Mouse (Mus musculus): ENCODE measurements around the gene Tnip1.
"Not testable (repeated sequence)": the region's sequence is repeated elsewhere in the genome, so short reads cannot be mapped to it uniquely, and the experiment has no call there.

Gene Tnip1

DNA sequence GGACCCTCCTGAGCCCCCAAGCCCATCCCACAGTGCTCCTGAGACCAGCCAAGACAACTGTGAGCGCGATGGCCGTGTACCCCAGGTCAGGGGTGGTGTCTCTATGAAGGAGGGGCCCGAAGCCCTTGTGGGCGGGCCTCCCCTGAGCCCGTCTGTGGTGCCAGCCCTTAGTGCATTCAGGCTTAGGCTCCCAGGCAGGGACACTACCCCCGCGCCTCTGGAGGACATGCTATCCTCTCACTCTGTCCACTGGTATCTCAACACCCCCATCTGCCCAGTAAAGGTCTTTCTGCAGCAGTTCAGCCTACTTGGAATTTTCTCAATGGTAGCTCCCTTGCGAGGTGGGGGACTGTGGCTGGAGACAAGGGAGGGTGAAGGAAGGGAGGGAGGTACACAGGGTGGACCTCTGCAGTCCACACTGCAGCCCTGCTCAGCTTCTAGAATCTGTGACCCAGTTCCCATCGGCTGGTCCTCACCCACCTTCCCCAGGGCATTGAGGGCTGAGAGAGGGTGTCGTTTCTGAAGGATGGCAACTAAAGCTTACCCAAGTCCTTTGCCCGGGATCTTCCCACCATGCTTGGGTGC is 52.5 kb downstream of the Tnip1 start:
- no peak for DNase-seq (ENCODE audit: low spot score in 2 of 2)

DNA sequence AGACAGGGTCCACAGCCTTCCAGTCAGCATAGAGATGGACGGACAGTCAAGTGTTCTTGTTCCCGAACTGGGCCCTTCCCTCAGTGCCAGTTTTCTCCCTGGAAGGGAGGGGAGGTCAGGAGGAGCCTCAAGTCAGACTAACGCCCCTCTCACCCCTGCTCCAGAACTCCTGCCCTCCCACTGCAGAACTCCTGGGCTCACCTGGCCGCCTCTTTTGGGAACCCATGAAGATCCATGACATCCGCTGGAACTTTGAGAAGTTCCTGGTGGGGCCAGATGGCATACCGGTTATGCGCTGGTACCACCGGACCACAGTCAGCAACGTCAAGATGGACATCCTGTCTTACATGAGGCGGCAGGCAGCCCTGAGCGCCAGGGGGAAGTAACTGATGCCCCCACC is 53.4 kb downstream of the Tnip1 start:
- no peak for DNase-seq (ENCODE audit: low spot score in 2 of 2)

DNA sequence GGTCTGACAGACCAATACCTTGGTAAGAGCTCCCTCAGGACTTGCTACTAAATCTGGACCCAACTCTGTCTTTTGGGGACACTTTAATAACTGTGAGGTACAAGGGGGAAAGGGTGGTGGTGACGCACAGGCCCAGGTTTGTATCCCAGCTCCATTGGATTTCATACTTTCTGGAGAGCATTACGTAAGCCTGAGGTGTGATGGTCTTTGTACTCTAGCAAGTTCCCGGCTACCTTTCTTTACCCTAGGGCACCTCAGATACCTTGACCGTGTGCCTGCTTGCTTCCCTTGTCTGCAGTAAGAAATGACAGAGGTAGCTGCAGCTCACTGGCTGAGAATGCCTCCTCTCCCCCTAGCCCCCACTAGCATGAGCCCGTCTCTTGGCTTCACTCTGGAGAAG is 55.5 kb downstream of the Tnip1 start:
- DNase-seq (ENCODE audit: low spot score in 2 of 2) = no peak

DNA sequence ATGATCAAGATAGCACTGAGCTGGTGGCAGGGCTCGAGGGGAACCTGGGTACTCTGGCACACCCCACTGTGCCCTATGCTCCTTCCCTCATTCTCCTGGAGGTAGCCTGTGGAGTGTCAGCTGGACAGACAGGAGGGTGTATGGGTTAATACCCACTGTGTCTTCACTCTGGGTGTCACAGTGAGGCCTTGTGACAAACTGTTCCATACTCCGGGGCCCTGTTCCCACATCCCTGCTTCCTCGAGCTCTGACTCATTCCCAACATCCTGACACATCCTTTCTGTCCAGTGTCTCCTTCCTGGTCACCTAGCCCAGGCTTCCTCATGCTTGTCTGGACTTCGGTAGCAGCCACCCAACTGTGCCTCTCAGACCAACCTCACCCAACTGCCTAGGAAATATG is 56.3 kb downstream of the Tnip1 start:
- DNase-seq (ENCODE audit: low spot score in 2 of 2) = no peak

DNA sequence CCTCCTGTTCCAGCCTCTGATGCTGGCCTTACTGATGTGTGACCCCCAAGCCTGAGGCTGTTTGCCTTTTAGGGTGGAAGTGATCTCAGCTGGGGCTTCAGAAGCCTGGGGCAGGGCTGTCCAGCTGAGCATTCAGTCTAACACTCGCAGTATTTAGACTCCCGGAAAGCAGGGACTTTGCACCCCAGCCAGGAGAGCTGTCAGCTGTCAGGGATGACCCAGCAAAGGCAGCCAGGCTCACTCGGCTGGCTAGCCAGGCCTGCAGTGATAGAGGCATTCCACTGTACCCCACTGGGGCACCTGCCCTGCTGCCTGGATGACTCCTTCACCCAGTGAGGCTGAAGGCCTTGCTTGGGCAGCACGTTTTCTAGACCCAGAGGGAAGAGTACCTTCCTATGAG is 56.8 kb downstream of the Tnip1 start:
- DNase-seq (ENCODE audit: low spot score in 2 of 2) = no peak

DNA sequence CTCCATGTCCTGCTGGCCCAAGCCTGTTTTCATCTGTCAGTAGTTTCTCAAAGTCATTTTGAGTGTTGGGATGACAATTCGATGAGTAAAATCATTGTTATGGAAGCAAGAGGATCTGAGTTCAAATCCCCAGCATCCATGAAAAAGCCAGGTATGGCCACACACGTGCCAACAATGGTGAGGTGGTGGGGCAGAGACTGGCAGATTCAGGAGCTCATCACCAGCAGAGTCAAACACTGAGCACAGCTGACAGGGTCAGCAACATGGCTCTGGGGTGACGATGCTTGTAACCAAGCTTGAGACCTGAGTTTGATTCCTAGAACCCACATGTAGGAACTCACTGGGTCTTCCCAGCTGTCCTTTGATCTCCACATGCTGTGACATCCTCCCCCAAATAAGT is 57.6 kb downstream of the Tnip1 start:
- no peak for DNase-seq (ENCODE audit: low spot score in 2 of 2)

DNA sequence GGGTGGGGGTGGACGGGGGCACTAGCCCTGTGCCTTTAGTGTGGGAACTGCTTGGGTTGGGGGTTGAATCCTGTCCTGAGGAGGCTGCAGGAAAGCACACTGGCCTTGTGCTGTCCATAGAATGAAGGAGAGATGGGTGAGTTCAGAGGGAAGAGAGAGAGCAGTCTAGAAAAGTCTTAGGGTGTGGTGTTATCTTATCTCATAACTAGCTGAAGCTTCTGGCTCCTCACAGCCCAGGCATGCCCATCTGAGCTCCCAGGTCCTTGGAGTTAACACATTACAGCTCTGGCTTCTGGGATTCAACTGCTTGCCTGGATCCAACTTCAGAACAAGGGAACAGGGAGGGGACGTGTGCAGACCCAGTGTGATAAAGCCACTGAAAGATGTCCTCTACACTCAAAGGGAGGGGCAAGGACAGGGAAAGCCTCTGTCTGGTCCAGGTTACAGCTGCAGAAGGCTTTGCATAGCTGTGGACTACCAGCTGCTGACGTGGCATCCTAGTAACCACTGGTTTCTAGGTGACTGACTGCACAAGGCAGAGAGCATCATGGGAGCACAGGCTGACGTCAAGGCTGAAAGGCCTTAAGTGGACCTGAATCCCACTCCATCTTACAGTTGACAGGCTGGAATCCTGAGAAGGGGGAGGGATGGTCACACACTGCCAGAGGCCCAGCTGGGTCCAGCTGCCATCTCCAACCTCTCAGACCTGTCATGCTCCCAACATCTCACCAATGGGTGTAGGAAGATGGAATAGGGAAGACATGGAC is 58.6 kb downstream of the Tnip1 start:
- no peak for DNase-seq (ENCODE audit: low spot score in 2 of 2)

DNA sequence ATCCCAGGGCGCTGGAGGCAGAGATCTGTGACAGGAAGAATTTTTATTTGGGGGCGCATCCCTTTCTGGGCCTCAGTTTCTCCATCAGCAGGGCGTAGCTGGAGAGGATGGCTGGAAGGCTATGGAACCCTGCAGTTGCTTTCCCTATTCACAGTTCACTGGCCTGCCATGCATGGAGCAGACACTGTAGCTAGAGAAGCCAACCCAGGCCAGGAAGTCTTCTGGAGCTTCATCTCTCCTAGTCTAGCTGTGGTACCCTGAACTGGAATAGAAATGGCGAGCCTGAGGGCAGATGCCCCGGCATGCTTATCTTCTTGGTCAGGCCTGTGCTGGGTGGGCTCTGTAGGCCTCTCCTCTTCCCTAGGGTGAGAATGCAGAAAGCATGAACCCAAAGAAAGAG is 59.4 kb downstream of the Tnip1 start:
- no peak for DNase-seq (ENCODE audit: low spot score in 2 of 2)

DNA sequence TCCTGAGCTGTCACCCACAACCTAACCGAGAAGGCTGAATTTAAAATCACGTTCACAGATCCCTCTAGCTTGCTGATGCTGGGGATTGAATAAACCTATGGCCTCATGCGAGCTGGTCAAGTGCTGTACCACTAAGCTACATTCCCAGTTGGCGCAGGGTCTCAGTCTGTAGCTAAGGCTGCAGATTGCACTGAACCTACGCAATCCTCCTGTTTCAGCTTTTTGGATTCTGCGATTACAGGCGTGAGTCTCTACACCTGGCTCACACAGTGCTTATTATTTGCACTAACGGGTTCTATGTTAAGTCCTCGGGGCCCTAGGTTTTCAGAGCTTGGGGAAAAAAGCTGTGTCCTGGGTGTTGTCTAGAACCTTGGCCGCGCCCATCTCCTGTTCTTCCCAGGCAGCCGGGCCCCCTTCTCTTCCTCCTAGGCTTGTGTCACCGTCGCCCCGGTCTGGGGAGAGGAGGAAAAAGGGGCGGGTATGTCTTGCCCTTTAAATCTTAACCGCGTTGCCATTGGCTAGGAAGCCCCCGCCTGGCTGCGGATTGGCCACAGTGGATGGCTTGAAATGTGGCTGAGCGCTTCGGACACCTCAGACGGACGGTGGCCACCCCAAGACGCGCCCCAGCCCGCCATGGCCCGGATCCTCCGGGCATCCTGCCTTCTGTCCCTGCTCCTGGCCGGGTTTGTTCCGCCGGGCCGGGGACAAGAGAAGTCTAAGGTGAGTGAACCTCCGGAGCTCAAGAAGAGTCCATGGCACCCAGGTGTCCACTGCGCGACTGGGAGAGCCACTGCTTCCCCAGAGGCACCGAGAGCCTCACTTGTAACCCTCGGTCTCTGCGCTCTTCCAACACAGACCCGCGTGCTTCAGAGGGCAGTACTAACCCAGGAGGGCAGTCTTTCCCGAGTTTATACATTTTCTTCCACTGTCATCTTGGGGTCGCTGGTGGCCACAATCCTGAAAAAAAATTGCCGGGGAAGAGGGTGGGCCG is 60.1 kb downstream of the Tnip1 start, which contains the start of gene Gpx3:
TSS of gene Gpx3 (plus strand) at position 121 of the 991 bp plus-strand sequence.
- peak; percentile 37 to 46 for DNase-seq (ENCODE audit: low spot score in 2 of 2)

DNA sequence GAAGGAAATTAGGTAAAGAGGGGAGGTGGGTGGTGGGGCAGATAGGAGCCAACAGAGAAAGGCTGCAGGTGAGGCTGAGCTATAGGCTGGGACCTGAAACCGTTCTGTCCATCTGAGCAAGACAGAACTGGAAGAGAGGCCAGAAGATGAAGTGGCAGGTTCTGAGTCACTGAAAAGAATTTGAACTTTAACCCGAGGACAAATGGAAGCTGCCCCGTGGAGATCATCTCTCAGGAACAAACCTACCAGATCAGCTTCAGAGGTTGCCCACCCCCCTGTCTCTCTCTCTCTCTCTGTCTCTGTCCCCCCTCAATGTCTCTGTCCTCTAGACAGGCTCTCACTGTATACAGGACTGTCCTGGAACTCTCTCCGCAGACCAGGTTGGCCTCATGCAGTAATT is 63.1 kb downstream of the Tnip1 start:
- DNase-seq (ENCODE audit: low spot score in 2 of 2) = no peak

DNA sequence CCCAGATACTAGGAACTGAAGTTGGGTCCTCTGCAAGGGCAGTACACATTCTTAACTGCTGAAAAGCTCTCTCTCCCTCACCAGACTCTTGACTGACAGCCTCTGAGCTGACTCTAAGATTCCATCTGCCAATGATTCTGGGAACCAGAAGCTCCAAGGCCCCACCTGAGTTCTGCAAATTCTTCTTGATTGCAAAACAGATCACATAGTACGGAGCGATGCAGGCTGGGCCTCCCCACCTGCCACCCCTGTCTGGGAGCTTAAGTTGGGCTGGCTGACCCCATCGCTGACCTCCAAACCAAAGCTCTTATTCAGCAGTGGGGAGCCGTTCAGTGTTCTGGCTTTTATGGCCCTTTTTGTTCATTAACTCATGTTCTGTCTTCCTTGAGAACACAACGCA is 65.2 kb downstream of the Tnip1 start:
- DNase-seq (ENCODE audit: low spot score in 2 of 2) = no peak

DNA sequence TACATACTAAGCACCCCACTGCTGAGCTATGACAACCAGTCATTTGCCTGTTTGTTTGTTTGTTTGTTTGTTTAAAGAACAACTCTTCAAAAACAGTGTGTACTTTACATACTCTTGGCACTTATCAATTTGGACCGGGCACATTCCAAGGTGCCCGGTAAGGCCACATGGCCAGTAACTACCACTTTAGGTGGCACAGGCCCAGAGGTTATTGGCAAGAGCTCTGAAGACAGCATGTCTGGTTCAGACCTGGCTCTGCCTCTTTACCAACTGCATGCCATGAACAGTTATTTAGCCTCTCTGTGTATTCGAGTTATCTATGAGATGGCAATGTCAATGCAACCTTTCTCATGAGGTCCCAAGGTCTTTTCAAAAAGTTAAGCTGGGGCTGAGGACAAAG is 66.1 kb downstream of the Tnip1 start:
- not testable (repeated sequence) for DNase-seq (ENCODE audit: low spot score in 2 of 2)

DNA sequence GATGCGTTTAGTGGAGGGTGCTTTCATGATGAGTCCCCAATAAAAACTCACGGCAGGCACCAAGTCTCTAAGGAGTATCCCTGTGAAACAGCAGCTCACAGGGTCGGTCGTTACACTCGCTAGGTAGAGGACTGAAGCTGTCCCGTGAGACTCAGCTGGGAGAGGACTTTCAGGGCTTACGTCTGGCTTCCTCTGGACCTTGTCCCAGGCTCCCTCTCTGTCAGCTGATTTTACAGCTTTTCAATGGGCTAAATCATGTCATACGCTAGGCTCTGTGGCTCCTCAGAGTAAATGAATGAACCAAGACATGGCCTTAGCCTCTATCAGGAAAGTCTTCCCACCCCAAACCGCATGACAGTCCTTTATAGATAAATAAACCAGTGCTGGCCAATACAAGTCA is 68.1 kb downstream of the Tnip1 start:
- no peak for DNase-seq (ENCODE audit: low spot score in 2 of 2)

DNA sequence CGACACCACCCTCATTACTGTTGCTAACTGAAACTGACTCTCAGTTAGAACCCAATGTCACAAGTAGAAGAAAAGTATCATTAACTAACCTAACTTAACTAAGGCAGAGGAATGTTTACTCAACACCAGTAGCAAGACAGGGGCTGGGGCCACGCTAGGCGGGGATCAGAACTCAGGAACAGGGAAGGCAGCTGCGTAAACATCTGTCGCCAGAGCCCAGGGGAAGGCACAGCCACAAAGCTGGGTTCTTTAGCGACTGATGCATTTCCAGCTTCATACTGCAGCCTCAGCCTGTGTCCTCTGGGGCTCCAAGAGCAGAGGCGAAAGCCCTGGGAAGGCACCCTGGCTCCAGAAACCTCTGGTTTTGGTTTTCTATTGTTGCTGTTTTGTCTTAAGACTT is 70.6 kb downstream of the Tnip1 start:
- no peak for DNase-seq (ENCODE audit: low spot score in 2 of 2)

DNA sequence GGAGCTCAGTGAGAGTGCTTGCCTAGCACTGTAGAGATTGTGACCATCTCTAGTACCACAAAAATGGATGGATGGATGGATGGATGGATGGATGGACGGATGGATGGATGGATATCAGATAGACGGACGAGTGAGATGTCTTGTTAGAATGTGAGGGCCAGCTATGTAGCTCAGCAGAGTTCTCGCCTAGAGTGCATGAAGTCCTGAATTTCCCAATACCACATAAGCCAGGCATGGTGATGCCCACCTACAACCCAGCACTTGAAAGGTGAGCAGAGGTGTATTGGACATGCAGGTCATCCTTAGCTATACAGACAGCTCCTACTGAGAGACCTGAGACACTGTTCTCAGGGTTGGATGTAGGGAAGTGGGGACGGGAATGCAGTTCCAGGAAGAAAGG is 71.4 kb downstream of the Tnip1 start:
- no peak for DNase-seq (ENCODE audit: low spot score in 2 of 2)

DNA sequence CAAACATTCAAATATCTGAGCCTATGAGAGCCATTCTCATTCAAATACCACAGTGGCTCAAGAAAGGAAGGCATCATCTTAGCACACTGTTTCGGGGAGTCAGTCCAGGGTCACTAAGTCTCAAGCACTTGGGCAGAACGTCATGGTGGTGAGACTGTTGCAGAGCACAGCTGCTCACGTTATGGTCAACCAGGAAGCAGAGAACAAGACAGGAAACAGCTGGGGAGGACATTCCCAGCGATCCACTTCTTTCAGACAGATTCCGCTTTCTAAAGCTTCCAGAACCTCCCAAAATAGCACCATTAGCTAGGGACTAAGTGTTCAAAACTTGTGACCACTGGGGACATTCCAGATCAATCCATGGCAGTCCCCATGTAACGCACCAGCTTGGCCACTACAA is 74.8 kb downstream of the Tnip1 start:
- no peak for DNase-seq (ENCODE audit: low spot score in 2 of 2)

DNA sequence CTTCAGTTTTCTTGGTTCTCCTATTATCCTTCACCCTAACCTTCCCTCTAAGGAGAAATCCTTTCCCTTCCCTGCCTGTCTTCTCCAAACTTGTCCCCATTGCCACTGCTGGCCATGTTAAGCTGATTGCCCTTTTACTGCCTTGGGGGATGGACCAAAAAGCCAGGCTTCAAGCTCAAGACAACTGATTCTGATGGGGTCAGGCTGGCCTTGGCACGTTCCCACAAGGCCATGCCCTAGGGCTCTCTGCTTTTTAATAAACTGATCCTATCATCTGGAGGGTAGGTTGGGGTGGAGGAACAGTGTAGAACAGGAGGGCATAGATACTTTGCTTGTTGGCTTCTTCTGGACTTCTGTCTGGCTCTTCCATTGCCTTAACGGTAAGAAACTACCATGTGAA is 77.3 kb downstream of the Tnip1 start:
- no peak for DNase-seq (ENCODE audit: low spot score in 2 of 2)

DNA sequence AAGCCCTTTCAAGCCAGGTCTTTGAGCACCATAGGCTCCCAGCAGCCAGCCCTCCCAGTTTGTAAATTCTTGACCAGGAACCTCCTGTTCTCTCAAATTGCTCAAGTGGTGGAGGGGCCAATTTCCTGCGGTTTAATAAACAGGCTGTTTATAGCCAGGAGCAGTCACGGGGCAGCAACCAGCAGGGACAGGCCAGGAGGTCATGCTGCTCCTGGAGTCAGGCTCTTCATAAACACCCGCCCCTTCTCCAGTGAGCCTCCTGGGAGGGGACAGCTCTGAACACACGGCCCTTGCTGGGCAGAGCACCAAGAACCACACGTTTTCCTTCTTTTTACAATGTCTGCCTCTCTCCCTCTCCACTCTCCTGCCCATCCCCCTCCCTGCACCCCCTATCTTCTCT is 77.8 kb downstream of the Tnip1 start:
- DNase-seq (ENCODE audit: low spot score in 2 of 2) = no peak

DNA sequence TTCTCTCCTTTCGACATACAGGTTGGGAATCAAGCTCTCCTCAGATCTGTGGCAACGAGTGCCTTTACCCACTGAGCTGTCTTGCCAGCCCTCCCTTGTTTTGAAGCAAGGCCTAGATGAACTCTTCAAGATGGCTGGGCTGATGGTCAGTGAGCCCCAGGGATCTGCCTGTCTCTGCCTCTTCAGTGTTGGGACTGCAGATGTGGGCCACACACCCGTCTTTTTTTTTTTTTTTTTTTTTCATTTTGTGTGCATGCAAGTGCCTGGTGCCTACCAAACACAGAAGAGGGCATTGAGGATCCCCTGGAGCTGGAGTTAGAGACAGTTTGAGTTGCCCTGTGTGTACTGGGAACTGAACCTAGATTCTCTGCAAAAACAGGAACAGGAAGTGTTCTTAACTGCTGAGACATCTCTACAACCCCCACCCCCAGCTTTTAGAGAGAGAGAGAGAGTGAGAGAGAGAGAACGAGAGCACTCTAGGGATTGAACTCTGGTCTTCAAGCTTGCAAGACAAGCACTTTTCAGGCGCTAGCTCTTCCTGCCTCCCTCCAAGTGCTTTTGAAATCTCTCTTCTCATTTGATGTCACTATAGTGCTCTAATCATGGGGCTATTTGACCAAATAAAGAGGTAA is 78.4 kb downstream of the Tnip1 start:
- no peak for DNase-seq (ENCODE audit: low spot score in 2 of 2)

DNA sequence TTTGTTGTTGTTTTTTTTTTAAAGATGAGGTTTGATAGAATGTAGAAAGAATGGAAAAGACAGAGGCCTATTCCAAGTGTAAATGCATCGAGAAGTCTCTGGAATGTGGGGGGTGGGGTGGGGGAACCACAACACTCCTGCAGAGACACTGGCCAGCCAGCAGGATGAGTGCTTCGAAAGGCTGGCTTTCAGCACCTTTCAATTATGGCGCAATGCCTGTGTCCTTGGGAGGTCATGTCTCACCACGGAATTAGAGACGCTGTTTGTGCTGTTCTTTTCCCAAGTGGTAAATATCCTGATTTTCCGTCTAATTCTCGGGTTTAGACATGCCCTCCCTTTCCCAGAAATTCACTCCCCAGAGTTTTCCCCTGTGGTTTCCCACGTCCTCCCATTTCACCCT is 80.0 kb downstream of the Tnip1 start:
- DNase-seq (ENCODE audit: low spot score in 2 of 2) = no peak

DNA sequence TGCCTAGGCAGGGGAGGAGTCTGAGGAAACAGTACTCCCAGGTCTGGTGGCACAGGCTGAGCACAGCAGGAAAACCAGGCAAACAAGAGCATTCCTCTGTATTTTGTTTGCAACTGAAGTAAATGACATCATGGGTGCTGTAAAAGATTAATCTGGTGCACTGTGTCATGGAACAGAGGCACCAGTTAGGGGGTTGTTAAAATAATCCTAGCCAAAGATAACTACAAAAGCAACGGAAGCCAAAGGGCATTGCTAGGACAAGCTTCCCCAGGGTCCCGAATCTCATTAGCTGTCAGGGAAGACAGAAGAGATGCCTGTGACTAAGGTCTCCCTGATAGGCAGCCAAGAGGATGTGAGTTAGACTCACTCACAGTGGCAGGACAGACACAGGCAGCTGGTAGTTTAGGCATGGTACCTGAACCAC is 81.7 kb downstream of the Tnip1 start:
- DNase-seq (ENCODE audit: low spot score in 2 of 2) = no peak

DNA sequence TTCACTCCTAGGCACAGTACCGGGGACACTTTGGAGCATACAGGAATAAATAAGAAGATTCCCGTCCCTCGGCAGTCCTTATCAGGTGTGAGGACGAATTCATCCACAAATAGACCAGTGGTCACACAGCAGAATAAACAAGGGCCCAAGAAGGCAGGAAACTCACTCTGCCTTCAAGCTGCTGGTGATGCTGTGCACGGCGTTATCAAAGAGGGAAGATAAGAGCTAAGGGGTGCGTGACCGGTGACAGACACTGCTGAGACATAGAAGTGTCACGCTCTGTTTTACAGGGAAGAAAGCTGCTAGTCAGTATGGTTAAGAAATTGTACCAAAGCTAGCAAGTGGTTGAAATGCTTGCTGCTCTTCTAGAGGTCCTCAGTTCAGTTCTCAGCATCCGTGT is 82.8 kb downstream of the Tnip1 start:
- no peak for DNase-seq (ENCODE audit: low spot score in 2 of 2)

All from right cerebral cortex, adult 2 months (tissue).